Mouse (Mus musculus): ENCODE measurements around the gene Klhl35. TPM values are rescaled to one million over a fixed set of nuclear protein-coding genes. Genes with fewer than 3 reads are reported as not detected.
"Not testable (repeated sequence)": the region's sequence is repeated elsewhere in the genome, so short reads cannot be mapped to it uniquely, and the experiment has no call there.

Klhl35 gene
- polyA plus RNA-seq, 1 experiment from 2014 or later: not detected

- WGBS (ENCODE audit: missing documents): 100% methylated on average over 1 of the region's 1 CpGs
- Histone ChIP-seq H3K4me3 (ENCODE audit: inconsistent target) (no peak overlapping the region), H3K79me2 (ENCODE audit: inconsistent target) (no peaks in the 10 kb centered on the region), H3K36me3 (ENCODE audit: inconsistent target) (no peaks in the 10 kb centered on the region), H3K27ac (no peak overlapping the region)
Observed at GRCm38 (mm10) chr7:99499128-99499527, 33.3 kb downstream of the Klhl35 start.

- H3K4me3 ChIP-seq (ENCODE audit: inconsistent target): no peak overlapping the region
- H3K79me2 ChIP-seq (ENCODE audit: inconsistent target): no peaks in the 10 kb centered on the region
- no peak overlapping the region for H3K27ac ChIP-seq
- H3K36me3 ChIP-seq (ENCODE audit: inconsistent target): no peaks in the 10 kb centered on the region
- 13% methylated on average over 8 of the region's 8 CpGs for WGBS (ENCODE audit: missing documents)
Observed at GRCm38 (mm10) chr7:99500201-99500600, 34.4 kb downstream of the Klhl35 start.

GRCm38 (mm10) chr7:99500655-99501054 is 34.9 kb downstream of the Klhl35 start:
- no peak overlapping the region for H3K4me3 ChIP-seq (ENCODE audit: inconsistent target)
- H3K27ac ChIP-seq: no peak overlapping the region
- no peaks in the 10 kb centered on the region for H3K36me3 ChIP-seq (ENCODE audit: inconsistent target)
- 86% methylated on average over 5 of the region's 5 CpGs for WGBS (ENCODE audit: missing documents)
- H3K79me2 ChIP-seq (ENCODE audit: inconsistent target): no peaks in the 10 kb centered on the region

GRCm38 (mm10) chr7:99501148-99501547 is 35.3 kb downstream of the Klhl35 start:
- 100% methylated on average over 1 of the region's 1 CpGs for WGBS (ENCODE audit: missing documents)
- no peak overlapping the region for H3K27ac ChIP-seq

GRCm38 (mm10) chr7:99504556-99504955 is 38.8 kb downstream of the Klhl35 start:
- Histone ChIP-seq H3K79me2 (ENCODE audit: inconsistent target) (no peaks in the 10 kb centered on the region), H3K36me3 (ENCODE audit: inconsistent target) (no peaks in the 10 kb centered on the region), H3K4me3 (ENCODE audit: inconsistent target) (no peak overlapping the region), H3K27ac (no peak overlapping the region)

More at GRCm38 (mm10) chr7:99501148-99501547, 35.3 kb downstream of the Klhl35 start:
- no peak overlapping the region for H3K4me3 ChIP-seq (ENCODE audit: inconsistent target)
- H3K79me2 ChIP-seq (ENCODE audit: inconsistent target): no peaks in the 10 kb centered on the region
- H3K36me3 ChIP-seq (ENCODE audit: inconsistent target): no peaks in the 10 kb centered on the region

GRCm38 (mm10) chr7:99508187-99508586 is 42.4 kb downstream of the Klhl35 start:
- WGBS (ENCODE audit: missing documents): 21% methylated on average over 2 of the region's 2 CpGs

GRCm38 (mm10) chr7:99510087-99510501 is 44.3 kb downstream of the Klhl35 start:
- H3K4me3 ChIP-seq (ENCODE audit: inconsistent target): no peak overlapping the region
- H3K79me2 ChIP-seq (ENCODE audit: inconsistent target): no peaks in the 10 kb centered on the region
- no peak overlapping the region for H3K27ac ChIP-seq
- 49% methylated on average over 8 of the region's 8 CpGs for WGBS (ENCODE audit: missing documents)
- H3K36me3 ChIP-seq (ENCODE audit: inconsistent target): no peaks in the 10 kb centered on the region

More at GRCm38 (mm10) chr7:99508187-99508586, 42.4 kb downstream of the Klhl35 start:
- H3K79me2 ChIP-seq (ENCODE audit: inconsistent target); H3K36me3 ChIP-seq (ENCODE audit: inconsistent target); H3K4me3 ChIP-seq (ENCODE audit: inconsistent target); H3K27ac ChIP-seq: not testable (repeated sequence)

- Histone ChIP-seq H3K4me3 (ENCODE audit: inconsistent target) (no peak overlapping the region), H3K79me2 (ENCODE audit: inconsistent target) (no peaks in the 10 kb centered on the region), H3K27ac (no peak overlapping the region), H3K36me3 (ENCODE audit: inconsistent target) (no peaks in the 10 kb centered on the region)
- 93% methylated on average over 9 of the region's 9 CpGs for WGBS (ENCODE audit: missing documents)
Observed at GRCm38 (mm10) chr7:99516092-99516813, 50.4 kb downstream of the Klhl35 start.

- WGBS (ENCODE audit: missing documents): 100% methylated on average over 3 of the region's 3 CpGs
- H3K27ac ChIP-seq: no peak overlapping the region
Observed at GRCm38 (mm10) chr7:99516814-99517157, 51.0 kb downstream of the Klhl35 start.

GRCm38 (mm10) chr7:99518954-99519644 is 53.3 kb downstream of the Klhl35 start:
- H3K4me3 ChIP-seq (ENCODE audit: inconsistent target): no peak overlapping the region

More at GRCm38 (mm10) chr7:99516814-99517157, 51.0 kb downstream of the Klhl35 start:
- H3K79me2 ChIP-seq (ENCODE audit: inconsistent target): no peaks in the 10 kb centered on the region
- H3K4me3 ChIP-seq (ENCODE audit: inconsistent target): no peak overlapping the region
- no peaks in the 10 kb centered on the region for H3K36me3 ChIP-seq (ENCODE audit: inconsistent target)

GRCm38 (mm10) chr7:99523121-99523520 is 57.3 kb downstream of the Klhl35 start:
- no peaks in the 10 kb centered on the region for H3K79me2 ChIP-seq (ENCODE audit: inconsistent target)
- no peaks in the 10 kb centered on the region for H3K36me3 ChIP-seq (ENCODE audit: inconsistent target)
- 93% methylated on average over 8 of the region's 8 CpGs for WGBS (ENCODE audit: missing documents)
- H3K4me3 ChIP-seq (ENCODE audit: inconsistent target): no peak overlapping the region
- H3K27ac ChIP-seq: no peak overlapping the region

More at GRCm38 (mm10) chr7:99518954-99519644, 53.3 kb downstream of the Klhl35 start:
- no peaks in the 10 kb centered on the region for H3K79me2 ChIP-seq (ENCODE audit: inconsistent target)
- H3K36me3 ChIP-seq (ENCODE audit: inconsistent target): no peaks in the 10 kb centered on the region
- 84% methylated on average over 4 of the region's 4 CpGs for WGBS (ENCODE audit: missing documents)
- H3K27ac ChIP-seq: no peak overlapping the region

Other genes starting within 250 kb of the Klhl35 start
- gene Mogat2, start 227.4 kb upstream of the Klhl35 start, polyA plus RNA-seq (2018): 0.13 TPM in 1 of 3 replicates, not detected in the others
- gene Map6, start 198.6 kb upstream of the Klhl35 start, polyA plus RNA-seq (2018): 0.75 to 3.0 TPM (median 1.8 TPM) in 3 replicates
- gene Serpinh1, start 112.8 kb upstream of the Klhl35 start, polyA plus RNA-seq (2018): 0.11 to 0.53 TPM in 2 of 3 replicates, not detected in the other
- gene Gdpd5, start 84.6 kb upstream of the Klhl35 start, polyA plus RNA-seq (2018): 5.5 to 14.8 TPM (median 13.9 TPM) in 3 replicates
- gene Rps3, start 17.7 kb downstream of the Klhl35 start, polyA plus RNA-seq (2018): 269 to 859 TPM (median 797 TPM) in 3 replicates
- 65.3 to 97.8 TPM (median 73.5 TPM) in 3 replicates for gene Arrb1, start 69.5 kb downstream of the Klhl35 start, polyA plus RNA-seq (2018)
- gene Tpbgl, start 161.1 kb downstream of the Klhl35 start, polyA plus RNA-seq (2018): 1.1 to 3.4 TPM (median 2.4 TPM) in 3 replicates
- gene Slco2b1, start 245.3 kb downstream of the Klhl35 start, polyA plus RNA-seq (2018): 9.7 to 16.8 TPM (median 10.0 TPM) in 3 replicates

All from macrophage (primary cell).